Mouse (Mus musculus) midbrain, postnatal 0 days (tissue): ENCODE results near the gene Olfr129. TPM values are rescaled to one million over a fixed set of nuclear protein-coding genes. Genes with fewer than 3 reads are reported as not detected.

Source experiments
- ATAC-seq: fragments of 200-750 bp; cut with Nextera tagmentation; 2 replicates; pipeline ENCODE4 v1.8.0; 2017; ENCODE audit warnings: moderate number of reproducible peaks, mild to moderate bottlenecking, moderate TSS enrichment, moderate library complexity; ENCODE audit not compliant: low FRiP score
- DNase-seq: peaks from one replicate; pipeline ENCODE4 v3.0.0-alpha.2; 2015; ENCODE audit warnings: low spot score
- H3K27ac ChIP-seq: fragments of 300-500 bp; sonication (generic); 2 replicates; pipeline ENCODE4 v1.5.1; 2014; ENCODE audit warnings: low read depth, mild to moderate bottlenecking, low read length, mixed read lengths
- H3K27me3 ChIP-seq: fragments of 300-500 bp; sonication (generic); 2 replicates; pipeline ENCODE4 v1.6.1; 2014; ENCODE audit warnings: low read length, control low read depth, mixed read lengths; ENCODE audit not compliant: insufficient read depth
- H3K36me3 ChIP-seq: fragments of 300-500 bp; sonication (generic); 2 replicates; pipeline ENCODE4 v1.6.1; 2014; ENCODE audit warnings: low read length, control low read depth, mixed read lengths; ENCODE audit not compliant: insufficient read depth
- H3K4me1 ChIP-seq: fragments of 300-500 bp; sonication (generic); 2 replicates; pipeline ENCODE4 v1.6.1; 2014; ENCODE audit warnings: mild to moderate bottlenecking, control low read depth, antibody characterized with exemption, low read length, mixed read lengths; ENCODE audit not compliant: insufficient read depth
- H3K4me2 ChIP-seq: fragments of 300-500 bp; sonication (generic); 2 replicates; pipeline ENCODE4 v1.6.1; 2014; ENCODE audit warnings: low read depth, mild to moderate bottlenecking, low read length, mixed read lengths; ENCODE audit not compliant: poor library complexity, severe bottlenecking
- H3K4me3 ChIP-seq: fragments of 300-500 bp; sonication (generic); 2 replicates; pipeline ENCODE4 v1.5.1; 2014; ENCODE audit warnings: low read depth, mild to moderate bottlenecking, low read length, moderate library complexity
- H3K9ac ChIP-seq: fragments of 300-500 bp; sonication (generic); replicated peaks from 2 replicates; pipeline ENCODE4 v1.6.1; 2014; ENCODE audit warnings: mild to moderate bottlenecking, low read length, moderate library complexity, mixed read lengths; ENCODE audit not compliant: poor library complexity, severe bottlenecking
- H3K9me3 ChIP-seq: fragments of 300-500 bp; sonication (generic); 2 replicates; pipeline ENCODE4 v1.6.1; 2016; ENCODE audit warnings: low read length, control low read depth
- CTCF ChIP-seq: IDR thresholded peaks from 2 replicates; pipeline ENCODE4 v1.5.1; 2016; ENCODE audit warnings: antibody characterized with exemption, mild to moderate bottlenecking
- WGBS: fragments of 180-500 bp; shearing (Covaris S2); extraction: QIAGEN DNeasy Blood & Tissue Kit; methylation state at CpG from one replicate; pipeline ENCODE4 v1.1.7; 2014; 5-methylcytosine and 5-hydroxymethylcytosine counted together
- polyA plus RNA-seq: library from polyadenylated mRNA; unstranded; fragments of >200 nt; fragmentation: Nextera tagmentation; extraction: Ambion mirVana; gene quantifications from 2 replicates; pipeline ENCODE4 v1.2.1, GENCODE M21; 2015
- total RNA-seq: library from RNA; depleted of rRNA; stranded (reverse); fragments of >200 nt; gene quantifications from 2 replicates; pipeline ENCODE4 v1.2.3, GENCODE M21; 2014; rRNA removed

Gene Olfr129
- not detected in 2 replicates for total RNA-seq
- polyA plus RNA-seq, result not detected in 2 replicates

GRCm38 (mm10) chr17:38059979-38060378, at the start of gene Olfr129:
Gene Olfr129 (minus strand): TSS chr17:38060079.
- Histone ChIP-seq H3K27ac (no peak within 1 kb of the TSS), H3K9ac (no peak within 1 kb of the TSS), H3K27me3 (no peaks in the 10 kb centered on the region), H3K36me3 (no peaks in the 10 kb centered on the region), H3K4me2 (no peak within 1 kb of the TSS), H3K4me3 (no peak within 1 kb of the TSS), H3K4me1 (no peaks in the 10 kb centered on the region), H3K9me3 (no peaks in the 10 kb centered on the region)
- no peak for TF ChIP-seq CTCF
- WGBS, result 72% methylated on average over 1 of the region's 1 CpGs
- ATAC-seq, result no peak
- DNase-seq, result no peak

GRCm38 (mm10) chr17:38088593-38088992, 28.7 kb upstream of the Olfr129 start, which contains the start of gene Olfr131:
Gene Olfr131 (minus strand): TSS chr17:38088693.
- Histone ChIP-seq H3K4me3 (no peak within 1 kb of the TSS), H3K36me3 (no peaks in the 10 kb centered on the region), H3K9ac (no peak within 1 kb of the TSS), H3K4me2 (no peak within 1 kb of the TSS), H3K27ac (no peak within 1 kb of the TSS), H3K9me3 (no peaks in the 10 kb centered on the region), H3K4me1 (no peaks in the 10 kb centered on the region), H3K27me3 (no peaks in the 10 kb centered on the region)
- DNase-seq, result no peak
- no peak for ATAC-seq
- no peak for TF ChIP-seq CTCF

DNA sequence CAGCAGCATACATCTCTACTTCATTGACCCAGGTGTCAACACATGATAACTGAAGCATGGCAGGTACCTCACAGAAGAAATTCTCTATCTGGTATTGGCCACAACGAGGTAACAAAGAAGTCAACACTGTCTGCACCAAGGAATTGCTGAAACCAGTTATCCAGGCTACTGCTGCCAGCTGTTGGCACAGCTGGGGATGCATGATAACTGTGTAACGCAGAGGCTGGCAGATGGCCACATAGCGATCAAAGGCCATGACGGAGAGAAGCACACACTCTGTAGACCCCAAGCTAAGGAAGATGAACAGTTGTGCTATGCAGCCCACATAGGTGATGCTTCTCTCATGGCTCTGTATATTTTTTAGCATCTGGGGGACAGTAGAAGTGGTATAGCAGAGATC, 22.5 kb upstream of the Olfr129 start:
- ATAC-seq (no peak), DNase-seq (peak; percentile 3)
- Histone ChIP-seq H3K4me2 (no peak overlapping the region), H3K36me3 (no peaks in the 10 kb centered on the region), H3K9me3 (no peaks in the 10 kb centered on the region), H3K27ac (no peak overlapping the region), H3K27me3 (no peaks in the 10 kb centered on the region), H3K9ac (no peak overlapping the region), H3K4me1 (no peaks in the 10 kb centered on the region), H3K4me3 (no peak overlapping the region)
- TF ChIP-seq CTCF, result no peak
- 87% methylated on average over 4 of the region's 4 CpGs for WGBS

- no peak for ATAC-seq
- TF ChIP-seq CTCF, result no peak
- Histone ChIP-seq H3K27ac (no peak within 1 kb of the TSS), H3K4me3 (no peak within 1 kb of the TSS), H3K9me3 (no peaks in the 10 kb centered on the region), H3K36me3 (no peaks in the 10 kb centered on the region), H3K4me2 (no peak within 1 kb of the TSS), H3K4me1 (no peaks in the 10 kb centered on the region), H3K27me3 (no peaks in the 10 kb centered on the region), H3K9ac (no peak within 1 kb of the TSS)
- DNase-seq, result no peak
- WGBS, result 89% methylated on average over 1 of the region's 1 CpGs
These were observed 3.7 kb upstream of the Olfr129 start, which contains the start of gene Olfr130 for GRCm38 (mm10) chr17:38063621-38064020. Gene Olfr130 (plus strand): TSS chr17:38063921.

- Histone ChIP-seq H3K9ac (no peak overlapping the region), H3K4me2 (no peak overlapping the region), H3K4me3 (no peak overlapping the region), H3K27me3 (no peaks in the 10 kb centered on the region), H3K27ac (no peak overlapping the region), H3K4me1 (no peaks in the 10 kb centered on the region), H3K9me3 (no peaks in the 10 kb centered on the region), H3K36me3 (no peaks in the 10 kb centered on the region)
- DNase-seq (no peak), ATAC-seq (no peak)
- TF ChIP-seq CTCF, result no peak
- WGBS, result 25% methylated on average over 5 of the region's 5 CpGs
These were observed 33.6 kb downstream of the Olfr129 start for GRCm38 (mm10) chr17:38026297-38026696.

DNA sequence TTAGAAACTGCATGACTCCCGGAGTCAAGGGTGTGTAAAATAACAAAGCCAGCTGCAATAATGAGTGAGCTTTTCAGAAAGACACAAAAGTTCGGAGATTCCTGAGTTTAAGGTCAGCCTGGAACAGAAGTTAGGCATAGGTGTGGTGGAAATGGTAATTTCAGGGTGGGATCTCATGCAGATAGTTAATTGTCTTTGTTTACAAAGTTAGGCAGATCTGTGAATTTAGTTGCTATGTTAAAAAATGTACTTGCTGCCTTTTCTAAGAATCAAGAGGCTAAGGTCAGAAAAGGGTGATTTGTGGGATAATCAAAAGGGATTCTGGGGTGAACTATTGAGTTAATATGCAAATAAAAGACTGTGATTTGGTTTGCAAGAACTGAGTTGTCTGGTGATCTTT, 43.5 kb downstream of the Olfr129 start:
- no peak for TF ChIP-seq CTCF
- 0 out of 2 replicates have a peak, but pooled peaks cover 1% of the 10 kb centered on the region for H3K9me3 ChIP-seq
- H3K27me3 ChIP-seq, result no peaks in the 10 kb centered on the region
- no peak overlapping the region for H3K9ac ChIP-seq
- no peak overlapping the region for H3K4me3 ChIP-seq
- no peaks in the 10 kb centered on the region for H3K36me3 ChIP-seq
- DNase-seq (no peak), ATAC-seq (no peak)
- no peak overlapping the region for H3K27ac ChIP-seq
- WGBS, result 74% methylated on average over 2 of the region's 2 CpGs
- H3K4me2 ChIP-seq, result no peak overlapping the region
- no peaks in the 10 kb centered on the region for H3K4me1 ChIP-seq
